Mouse (Mus musculus): Measurements from ENCODE around the gene Rgs12. TPM values are rescaled to one million over a fixed set of nuclear protein-coding genes. Genes with fewer than 3 reads are reported as not detected.

Gene Rgs12
- polyA plus RNA-seq, 1 experiment from 2014 or later, result 34.4 TPM

DNA sequence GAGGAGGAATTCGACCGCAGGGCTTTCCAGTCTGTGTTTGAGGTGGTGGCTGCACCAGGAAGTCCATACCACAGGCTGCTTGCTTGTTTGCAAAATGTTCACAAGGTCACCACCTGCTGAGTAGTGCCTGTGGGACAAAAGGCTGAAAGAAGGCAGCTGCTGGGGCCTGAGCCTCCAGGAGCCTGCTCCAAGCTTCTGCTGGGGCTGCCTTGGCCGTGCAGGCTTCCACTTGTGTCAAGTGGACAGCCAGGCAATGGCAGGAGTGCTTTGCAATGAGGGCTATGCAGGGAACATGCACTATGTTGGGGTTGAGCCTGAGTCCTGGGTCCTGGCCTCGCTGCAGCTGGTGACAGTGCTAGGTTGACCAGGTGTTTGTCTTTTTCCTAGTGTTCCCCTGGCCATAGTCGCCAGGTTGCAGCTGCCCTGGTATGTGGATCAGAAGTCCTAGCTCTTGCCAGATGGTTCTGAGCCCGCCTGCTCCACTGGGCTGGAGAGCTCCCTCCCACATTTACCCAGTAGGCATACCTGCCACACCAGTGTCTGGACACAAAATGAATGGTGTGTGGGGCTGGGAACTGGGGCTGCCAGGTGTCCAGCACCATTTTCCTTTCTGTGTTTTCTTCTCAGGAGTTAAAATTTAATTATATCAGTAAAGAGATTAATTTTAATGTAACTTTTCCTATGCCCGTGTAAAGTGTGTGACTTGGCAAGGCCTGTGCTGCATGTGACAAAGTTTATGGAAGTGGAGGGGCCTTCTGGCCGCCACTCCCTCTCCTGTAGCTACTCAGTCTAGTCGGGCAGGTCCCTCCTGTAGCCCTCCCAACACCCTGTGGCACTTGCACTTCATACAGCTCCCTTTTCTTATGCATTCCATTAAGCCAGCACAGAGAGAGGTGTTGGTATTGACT is 40.3 kb upstream of the Rgs12 start:
- Histone ChIP-seq H3K27ac (ENCODE audit: low read length) (peak overlapping the region; percentile 81), H3K9me3 (replicated peaks; ENCODE audit: control insufficient read depth, low read length) (no peaks in the 10 kb centered on the region), H3K36me3 (ENCODE audit: control insufficient read depth, insufficient read depth, low read length) (peaks cover 14% of the 10 kb centered on the region), H3K27me3 (ENCODE audit: control insufficient read depth, insufficient read depth, low read length) (no peaks in the 10 kb centered on the region), H3K4me2 (ENCODE audit: low read depth, low read length) (no peak overlapping the region), H3K9ac (ENCODE audit: low read length) (peak overlapping the region; percentile 5; the same call in 1 of the 2 replicates), H3K4me3 (replicated peaks; ENCODE audit: low read length) (no peak overlapping the region), H3K4me1 (ENCODE audit: control insufficient read depth, insufficient read depth, low read length) (peaks cover 11% of the 10 kb centered on the region; the same call in 1 of the 2 replicates)
- 54% methylated on average over 9 of the region's 9 CpGs for WGBS
- ATAC-seq (ENCODE audit: insufficient read depth, low FRiP score), result peak; percentile 62

DNA sequence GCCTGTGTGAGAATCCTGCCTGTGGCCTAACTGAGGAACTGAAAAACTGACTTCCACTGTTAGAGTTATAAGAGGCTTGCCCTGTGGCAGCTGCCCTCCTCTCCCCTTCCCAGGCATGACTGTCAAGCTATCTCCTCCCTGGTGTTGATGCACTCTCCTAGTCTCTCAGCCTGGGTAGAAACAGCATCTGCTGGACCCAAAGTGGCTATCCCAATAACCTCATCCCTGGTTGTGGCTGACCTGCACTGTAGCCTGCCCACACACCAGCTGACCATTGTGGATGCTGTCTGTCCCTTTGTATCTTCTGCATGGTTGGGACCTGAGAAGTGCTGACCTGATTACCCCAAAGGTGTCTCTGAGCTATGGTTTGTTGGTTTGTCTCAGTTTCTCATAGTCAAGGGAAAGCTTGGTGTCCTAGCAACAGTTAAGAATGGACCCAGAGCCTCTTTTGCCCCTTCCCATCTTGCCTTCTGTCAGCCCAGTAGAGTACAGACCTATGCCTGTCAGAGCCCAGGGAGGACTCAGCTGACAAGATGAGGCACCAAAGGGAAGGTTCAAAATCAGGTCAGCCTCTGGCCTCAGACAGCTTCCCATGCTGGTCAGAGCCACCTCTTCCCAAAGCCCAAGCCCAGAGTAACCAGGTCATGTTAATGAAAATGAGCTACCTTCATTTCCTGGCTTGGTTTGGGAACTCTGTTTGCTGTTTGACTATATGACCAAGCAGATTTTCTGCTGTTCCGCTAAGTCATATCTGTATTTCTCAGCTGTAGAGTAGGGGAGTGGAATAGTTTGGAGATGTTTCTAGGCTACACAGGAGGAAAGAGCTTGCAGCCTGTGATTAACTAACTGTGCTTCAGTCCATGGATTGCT is 39.4 kb upstream of the Rgs12 start:
- WGBS, result 84% methylated on average over 1 of the region's 1 CpGs

DNA sequence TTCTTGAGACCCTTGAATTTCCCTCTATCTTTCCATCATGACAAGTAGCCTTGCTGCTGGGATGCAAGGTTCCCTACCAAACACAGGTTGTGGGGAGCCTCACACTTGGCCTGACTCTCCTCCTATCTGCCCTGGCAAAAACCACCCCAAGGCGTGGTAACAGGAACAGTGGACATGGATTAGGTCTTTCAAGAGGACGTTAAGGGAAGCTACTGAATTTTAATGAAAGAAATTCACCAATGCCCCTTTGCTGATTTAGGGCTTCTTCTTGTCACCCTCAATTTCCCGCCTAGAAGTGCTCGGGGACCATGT is 38.8 kb upstream of the Rgs12 start:
- Histone ChIP-seq H3K9ac (ENCODE audit: low read length) (no peak overlapping the region), H3K27ac (ENCODE audit: low read length) (no peak overlapping the region)
- 88% methylated on average over 4 of the region's 4 CpGs for WGBS

More for the DNA sequence above, 39.4 kb upstream of the Rgs12 start:
- H3K9ac ChIP-seq (ENCODE audit: low read length), result no peak overlapping the region
- peak; percentile 1; the same call in 1 of the 2 replicates for ATAC-seq (ENCODE audit: insufficient read depth, low FRiP score)
- H3K27me3 ChIP-seq (ENCODE audit: control insufficient read depth, insufficient read depth, low read length), result no peaks in the 10 kb centered on the region
- peak overlapping the region; percentile 81 for H3K27ac ChIP-seq (ENCODE audit: low read length)
- peaks cover 11% of the 10 kb centered on the region; the same call in 1 of the 2 replicates for H3K4me1 ChIP-seq (ENCODE audit: control insufficient read depth, insufficient read depth, low read length)
- no peaks in the 10 kb centered on the region for H3K9me3 ChIP-seq (replicated peaks; ENCODE audit: control insufficient read depth, low read length)
- no peak overlapping the region for H3K4me2 ChIP-seq (ENCODE audit: low read depth, low read length)
- H3K4me3 ChIP-seq (replicated peaks; ENCODE audit: low read length), result no peak overlapping the region
- peaks cover 8% of the 10 kb centered on the region for H3K36me3 ChIP-seq (ENCODE audit: control insufficient read depth, insufficient read depth, low read length)

DNA sequence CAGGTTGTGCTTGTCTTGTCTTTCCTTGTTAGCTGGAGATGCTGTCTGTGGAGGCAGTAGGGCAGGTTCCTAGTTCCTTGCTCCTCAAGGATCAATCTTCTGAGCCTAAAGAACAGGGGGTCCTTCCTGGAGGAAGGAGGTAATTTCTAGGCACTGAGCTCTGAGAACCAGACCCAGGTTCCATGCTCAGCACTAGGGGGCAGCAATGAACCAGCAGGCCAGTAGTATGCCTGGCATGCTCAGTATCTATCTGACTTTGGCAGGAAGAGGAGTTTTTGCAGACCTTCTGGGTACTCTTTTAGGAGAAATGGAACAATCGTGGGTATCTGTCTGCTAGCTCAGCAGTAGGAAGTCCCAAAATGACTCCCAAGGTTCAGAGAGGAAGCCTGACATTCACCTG is 33.4 kb upstream of the Rgs12 start:
- no peaks in the 10 kb centered on the region for H3K36me3 ChIP-seq (ENCODE audit: control insufficient read depth, insufficient read depth, low read length)

More for the DNA sequence above, 38.8 kb upstream of the Rgs12 start:
- Histone ChIP-seq H3K4me2 (ENCODE audit: low read depth, low read length) (no peak overlapping the region), H3K4me1 (ENCODE audit: control insufficient read depth, insufficient read depth, low read length) (peaks cover 11% of the 10 kb centered on the region; the same call in 1 of the 2 replicates), H3K9me3 (replicated peaks; ENCODE audit: control insufficient read depth, low read length) (no peaks in the 10 kb centered on the region), H3K36me3 (ENCODE audit: control insufficient read depth, insufficient read depth, low read length) (peaks cover 7% of the 10 kb centered on the region), H3K4me3 (replicated peaks; ENCODE audit: low read length) (no peak overlapping the region), H3K27me3 (ENCODE audit: control insufficient read depth, insufficient read depth, low read length) (no peaks in the 10 kb centered on the region)
- ATAC-seq (ENCODE audit: insufficient read depth, low FRiP score), result no peak

DNA sequence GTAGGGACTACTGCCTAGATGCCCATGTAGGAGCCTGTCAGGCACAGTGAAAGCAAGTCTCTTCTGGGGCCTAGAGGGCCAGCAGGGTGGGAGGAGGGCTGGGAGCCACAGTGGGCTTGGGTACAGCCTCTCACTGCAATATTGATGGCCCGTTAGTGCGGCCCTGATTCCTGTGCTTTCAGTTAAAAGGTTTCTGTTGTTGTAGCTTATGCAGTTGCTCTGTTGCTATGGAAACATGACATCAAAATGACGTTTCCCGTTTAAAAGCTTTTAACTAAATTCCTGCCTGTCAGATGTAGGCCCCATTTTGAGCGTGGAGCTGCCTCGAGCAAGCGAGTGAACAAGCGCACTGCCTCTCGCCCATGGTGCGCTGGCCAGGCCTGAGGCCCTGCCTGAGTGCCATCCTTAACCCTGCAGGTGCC is 32.0 kb upstream of the Rgs12 start:
- Histone ChIP-seq H3K36me3 (ENCODE audit: control insufficient read depth, insufficient read depth, low read length) (no peaks in the 10 kb centered on the region), H3K4me1 (ENCODE audit: control insufficient read depth, insufficient read depth, low read length) (no peaks in the 10 kb centered on the region), H3K4me2 (ENCODE audit: low read depth, low read length) (no peak overlapping the region), H3K4me3 (replicated peaks; ENCODE audit: low read length) (no peak overlapping the region), H3K9me3 (replicated peaks; ENCODE audit: control insufficient read depth, low read length) (no peaks in the 10 kb centered on the region), H3K27ac (ENCODE audit: low read length) (no peak overlapping the region), H3K9ac (ENCODE audit: low read length) (0 out of 2 replicates have a peak overlapping the region, but pooled peaks have one; percentile 29), H3K27me3 (ENCODE audit: control insufficient read depth, insufficient read depth, low read length) (no peaks in the 10 kb centered on the region)
- ATAC-seq (ENCODE audit: insufficient read depth, low FRiP score), result no peak
- WGBS, result 47% methylated on average over 10 of the region's 10 CpGs

More for the DNA sequence above, 33.4 kb upstream of the Rgs12 start:
- H3K4me2 ChIP-seq (ENCODE audit: low read depth, low read length), result no peak overlapping the region
- no peak overlapping the region for H3K27ac ChIP-seq (ENCODE audit: low read length)
- H3K9me3 ChIP-seq (replicated peaks; ENCODE audit: control insufficient read depth, low read length), result no peaks in the 10 kb centered on the region
- no peaks in the 10 kb centered on the region for H3K27me3 ChIP-seq (ENCODE audit: control insufficient read depth, insufficient read depth, low read length)
- H3K4me1 ChIP-seq (ENCODE audit: control insufficient read depth, insufficient read depth, low read length), result no peaks in the 10 kb centered on the region
- no peak overlapping the region for H3K9ac ChIP-seq (ENCODE audit: low read length)
- WGBS, result 0% methylated on average over 1 of the region's 1 CpGs
- peak; percentile 67 for ATAC-seq (ENCODE audit: insufficient read depth, low FRiP score)
- no peak overlapping the region for H3K4me3 ChIP-seq (replicated peaks; ENCODE audit: low read length)

DNA sequence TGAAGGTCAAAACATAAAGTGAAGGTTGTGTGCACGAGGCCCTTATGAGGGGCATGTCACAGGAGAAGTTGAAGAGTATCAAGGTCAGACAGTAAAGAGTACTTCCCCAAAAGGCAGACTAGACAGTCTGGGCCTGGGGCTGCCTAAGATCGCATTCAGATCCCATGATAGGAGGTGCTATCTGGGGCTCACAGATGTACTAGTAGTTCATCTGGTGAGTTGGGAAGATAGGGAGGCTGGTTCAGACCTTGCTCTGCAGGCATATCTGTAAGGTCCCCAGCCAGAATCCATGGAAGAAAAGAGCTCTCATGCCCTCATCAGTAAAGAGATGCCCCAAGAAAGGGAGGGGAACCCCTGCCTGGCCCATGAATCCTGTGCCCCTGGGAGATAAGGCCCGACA is 30.5 kb upstream of the Rgs12 start:
- H3K4me1 ChIP-seq (ENCODE audit: control insufficient read depth, insufficient read depth, low read length), result no peaks in the 10 kb centered on the region
- H3K4me2 ChIP-seq (ENCODE audit: low read depth, low read length), result no peak overlapping the region
- no peaks in the 10 kb centered on the region for H3K27me3 ChIP-seq (ENCODE audit: control insufficient read depth, insufficient read depth, low read length)
- H3K4me3 ChIP-seq (replicated peaks; ENCODE audit: low read length), result no peak overlapping the region
- H3K9me3 ChIP-seq (replicated peaks; ENCODE audit: control insufficient read depth, low read length), result no peaks in the 10 kb centered on the region
- no peaks in the 10 kb centered on the region for H3K36me3 ChIP-seq (ENCODE audit: control insufficient read depth, insufficient read depth, low read length)
- ATAC-seq (ENCODE audit: insufficient read depth, low FRiP score), result no peak
- no peak overlapping the region for H3K9ac ChIP-seq (ENCODE audit: low read length)
- H3K27ac ChIP-seq (ENCODE audit: low read length), result no peak overlapping the region
- WGBS, result 82% methylated on average over 3 of the region's 3 CpGs

DNA sequence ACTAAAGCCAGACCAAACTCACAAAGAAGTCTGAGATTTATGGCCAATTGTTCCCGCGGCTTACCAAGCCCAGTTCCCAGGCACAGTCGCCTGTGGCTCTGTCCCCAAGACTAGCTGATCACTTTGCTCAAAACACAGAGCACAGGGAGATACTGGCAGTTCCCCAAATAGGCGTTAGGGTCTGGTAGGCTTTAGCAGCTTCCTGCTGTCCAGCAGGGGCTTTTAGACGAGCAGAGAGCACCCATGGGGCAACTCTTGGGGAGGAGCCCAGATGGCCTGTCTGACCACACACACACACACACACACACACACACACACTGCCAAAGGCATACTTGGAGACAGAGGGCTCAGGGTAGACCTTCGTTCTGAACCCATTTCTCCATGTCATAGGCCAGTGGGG is 26.7 kb upstream of the Rgs12 start:
- no peaks in the 10 kb centered on the region for H3K9me3 ChIP-seq (replicated peaks; ENCODE audit: control insufficient read depth, low read length)
- no peaks in the 10 kb centered on the region for H3K4me1 ChIP-seq (ENCODE audit: control insufficient read depth, insufficient read depth, low read length)
- H3K9ac ChIP-seq (ENCODE audit: low read length), result no peak overlapping the region
- no peak overlapping the region for H3K4me3 ChIP-seq (replicated peaks; ENCODE audit: low read length)
- no peak for ATAC-seq (ENCODE audit: insufficient read depth, low FRiP score)
- H3K4me2 ChIP-seq (ENCODE audit: low read depth, low read length), result no peak overlapping the region
- WGBS, result 74% methylated on average over 6 of the region's 6 CpGs
- no peaks in the 10 kb centered on the region for H3K27me3 ChIP-seq (ENCODE audit: control insufficient read depth, insufficient read depth, low read length)
- no peaks in the 10 kb centered on the region for H3K36me3 ChIP-seq (ENCODE audit: control insufficient read depth, insufficient read depth, low read length)
- H3K27ac ChIP-seq (ENCODE audit: low read length), result no peak overlapping the region

DNA sequence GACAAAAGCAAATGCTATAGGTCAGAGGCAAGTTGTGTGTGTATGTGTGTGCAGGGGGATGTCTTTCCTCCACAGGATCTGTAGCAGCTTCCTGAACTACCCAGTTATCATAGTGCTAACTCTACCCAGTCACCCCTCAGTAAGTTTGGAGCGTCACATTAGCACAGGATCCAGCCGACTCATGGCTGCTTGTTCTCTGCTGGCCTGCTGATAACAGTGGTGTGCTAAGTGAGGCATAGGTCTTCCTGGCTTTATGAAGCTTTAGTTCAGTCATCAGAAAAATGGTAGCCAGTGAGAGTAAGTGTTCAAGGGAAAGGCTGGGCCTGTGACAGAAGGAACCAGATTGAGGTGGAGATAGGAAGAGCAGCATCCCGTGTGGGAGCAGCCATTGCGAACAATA is 25.3 kb upstream of the Rgs12 start:
- no peak overlapping the region for H3K27ac ChIP-seq (ENCODE audit: low read length)
- H3K4me3 ChIP-seq (replicated peaks; ENCODE audit: low read length), result no peak overlapping the region
- no peak overlapping the region for H3K4me2 ChIP-seq (ENCODE audit: low read depth, low read length)
- no peak overlapping the region for H3K9ac ChIP-seq (ENCODE audit: low read length)
- ATAC-seq (ENCODE audit: insufficient read depth, low FRiP score), result no peak
- H3K9me3 ChIP-seq (replicated peaks; ENCODE audit: control insufficient read depth, low read length), result no peaks in the 10 kb centered on the region
- WGBS, result 91% methylated on average over 4 of the region's 4 CpGs
- H3K36me3 ChIP-seq (ENCODE audit: control insufficient read depth, insufficient read depth, low read length), result no peaks in the 10 kb centered on the region
- no peaks in the 10 kb centered on the region for H3K4me1 ChIP-seq (ENCODE audit: control insufficient read depth, insufficient read depth, low read length)
- H3K27me3 ChIP-seq (ENCODE audit: control insufficient read depth, insufficient read depth, low read length), result no peaks in the 10 kb centered on the region

DNA sequence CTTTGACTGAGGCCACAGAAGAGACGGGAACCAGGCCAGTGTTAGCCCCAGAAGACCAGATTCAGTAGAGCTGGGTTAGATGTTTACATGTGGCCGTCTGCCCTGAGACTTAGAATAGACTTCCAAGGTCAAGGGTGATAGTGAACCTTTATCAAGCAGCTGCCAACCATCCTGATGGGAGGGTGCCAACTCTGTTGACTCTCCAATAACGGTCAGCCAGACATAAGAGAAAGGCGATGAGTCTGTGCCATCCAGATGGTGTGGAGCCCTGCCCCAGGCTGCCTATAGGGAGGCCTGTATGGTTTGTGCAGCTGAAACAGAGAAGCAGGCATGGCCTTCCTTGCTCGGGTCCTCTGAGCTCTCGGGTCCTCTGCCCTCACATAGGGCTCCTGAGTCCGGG is 24.7 kb upstream of the Rgs12 start:
- H3K4me1 ChIP-seq (ENCODE audit: control insufficient read depth, insufficient read depth, low read length), result no peaks in the 10 kb centered on the region
- ATAC-seq (ENCODE audit: insufficient read depth, low FRiP score), result no peak
- H3K4me2 ChIP-seq (ENCODE audit: low read depth, low read length), result no peak overlapping the region
- no peaks in the 10 kb centered on the region for H3K27me3 ChIP-seq (ENCODE audit: control insufficient read depth, insufficient read depth, low read length)
- no peaks in the 10 kb centered on the region for H3K36me3 ChIP-seq (ENCODE audit: control insufficient read depth, insufficient read depth, low read length)
- H3K9ac ChIP-seq (ENCODE audit: low read length), result no peak overlapping the region
- H3K9me3 ChIP-seq (replicated peaks; ENCODE audit: control insufficient read depth, low read length), result no peaks in the 10 kb centered on the region
- H3K27ac ChIP-seq (ENCODE audit: low read length), result no peak overlapping the region
- H3K4me3 ChIP-seq (replicated peaks; ENCODE audit: low read length), result no peak overlapping the region
- 76% methylated on average over 7 of the region's 7 CpGs for WGBS
